Mouse (Mus musculus) cerebellum, adult (tissue): ENCODE results near the gene Gng2.

Source experiments
- ATAC-seq: cut with Nextera tagmentation; 2 replicates; pipeline ENCODE4 v1.9.2; 2017; ENCODE audit warnings: mild to moderate bottlenecking, moderate library complexity, mixed read lengths; ENCODE audit not compliant: insufficient number of reproducible peaks, low FRiP score, low TSS enrichment

The Gng2 gene

DNA sequence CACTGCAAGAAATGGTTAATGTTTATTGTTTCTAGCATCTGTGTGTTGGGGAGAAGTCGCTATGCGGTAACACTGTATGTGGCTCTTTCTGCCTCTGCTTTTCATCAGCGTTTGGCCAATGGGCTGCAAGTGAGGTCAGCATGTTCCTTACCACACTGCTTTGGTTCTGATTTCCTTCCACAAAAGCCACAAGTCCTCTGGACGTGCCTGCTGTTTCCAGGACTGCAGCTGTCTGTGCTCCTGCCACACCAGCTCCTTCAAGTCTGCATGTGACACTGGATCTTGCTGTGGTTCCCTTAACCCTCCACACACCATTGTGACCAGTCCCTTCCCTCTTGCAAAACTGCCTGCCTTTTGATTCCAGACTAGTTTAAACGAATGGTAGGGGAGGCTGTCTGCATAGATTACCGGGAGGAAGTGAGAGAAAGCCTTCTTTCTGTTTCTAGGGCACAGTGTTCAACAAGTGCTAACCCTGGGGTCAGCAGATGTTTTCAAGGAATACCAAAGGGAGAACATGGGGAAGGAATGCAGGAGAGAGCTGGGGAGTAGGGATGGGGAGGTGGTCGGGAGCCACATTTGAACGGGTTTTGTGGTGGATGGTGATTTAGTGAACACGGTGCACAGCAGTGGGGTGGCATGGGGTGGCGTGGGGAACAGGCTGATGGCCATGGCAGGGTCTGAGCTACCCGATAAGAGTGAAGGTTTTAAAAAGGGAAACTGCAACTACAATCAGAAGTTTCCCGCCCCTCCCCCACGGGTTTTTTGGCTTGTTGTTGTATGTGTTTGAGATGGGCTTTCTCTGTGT, 7.9 kb upstream of the Gng2 start:
- ATAC-seq: no peak

DNA sequence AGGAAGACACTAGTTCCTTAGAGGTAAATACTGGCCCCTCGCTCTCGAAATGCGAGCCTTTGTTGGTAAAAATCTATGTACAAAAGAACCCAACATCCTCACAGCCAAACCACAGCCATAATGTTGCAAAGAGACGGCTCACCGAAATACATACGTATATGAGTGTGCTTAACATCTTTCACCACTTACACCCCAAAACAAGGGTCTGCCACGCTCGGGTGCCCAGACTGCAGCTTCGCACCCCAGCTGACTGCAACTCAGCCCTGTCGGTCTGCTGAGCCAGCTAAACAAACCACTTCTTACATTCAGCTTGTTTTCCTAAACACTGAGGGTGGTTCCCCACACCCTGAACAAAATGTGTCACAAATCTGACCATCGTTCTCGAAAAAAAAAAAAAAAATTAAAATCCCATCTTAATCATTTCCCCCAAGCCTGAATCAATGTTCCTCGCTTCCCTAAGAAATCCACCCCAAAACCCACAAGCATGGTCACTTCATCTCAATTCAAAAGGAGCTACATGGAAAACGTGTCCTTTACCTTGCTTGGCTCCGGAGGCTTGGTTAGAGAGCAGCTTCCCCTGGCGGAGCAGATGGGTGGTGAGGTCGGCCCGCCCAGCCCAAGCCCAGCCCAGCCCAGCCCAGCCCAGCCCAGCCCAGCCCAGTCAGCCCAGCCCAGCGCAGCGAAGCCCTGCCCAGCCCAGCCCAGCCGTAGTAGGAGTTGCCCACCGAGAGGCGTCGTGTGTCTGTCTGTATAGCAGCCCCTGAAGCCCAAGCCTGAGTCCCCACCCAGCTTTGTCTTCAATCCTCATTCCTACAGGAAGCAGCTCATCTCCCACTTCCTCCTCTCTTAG, 781 bp downstream of the Gng2 start:
- ATAC-seq: peak; percentile 89

DNA sequence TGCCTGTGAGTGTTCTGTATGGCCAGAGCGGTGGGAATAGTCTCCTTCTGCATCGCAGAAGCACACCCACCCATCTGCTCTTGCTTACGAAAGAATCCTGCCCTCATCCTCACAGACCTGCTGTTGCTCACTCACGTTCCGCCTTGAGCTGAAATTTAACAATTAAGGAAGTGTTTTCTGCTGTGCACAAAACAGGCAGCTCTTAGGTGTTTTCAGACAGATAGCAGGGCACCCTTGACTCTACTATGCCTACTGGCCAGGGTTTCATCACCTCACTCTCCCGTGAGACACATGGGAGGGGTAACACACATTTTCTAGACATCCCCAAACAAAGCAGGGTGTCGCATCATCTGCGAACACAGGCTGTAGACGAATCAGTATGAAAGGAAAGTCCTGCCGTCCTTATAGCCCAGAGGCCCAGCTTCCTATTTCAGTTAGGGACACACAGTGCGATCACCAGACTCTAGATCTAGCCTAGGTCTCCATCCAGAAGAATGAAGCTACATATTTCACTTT, 2.4 kb downstream of the Gng2 start:
- 0 out of 2 replicates have a peak, but pooled peaks have one; percentile 13 for ATAC-seq

DNA sequence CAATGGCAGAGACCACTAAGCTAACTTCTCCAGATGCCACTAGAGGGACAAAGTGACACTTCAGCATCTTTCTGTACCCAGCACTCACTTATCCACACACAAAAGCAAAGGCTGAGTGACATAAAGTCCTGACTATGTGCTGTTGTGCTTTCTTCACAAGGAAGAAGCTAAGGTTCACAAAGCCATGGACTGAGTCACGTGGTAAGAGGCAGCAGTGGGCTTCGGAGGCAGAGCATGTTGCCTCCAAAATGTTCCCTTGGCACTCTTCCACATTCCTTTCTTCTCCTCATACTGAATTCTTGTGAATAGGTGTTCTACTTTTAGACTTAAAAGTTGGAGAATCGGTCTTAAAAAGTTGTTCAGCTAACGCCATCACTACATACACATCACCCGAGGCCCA, 3.0 kb downstream of the Gng2 start:
- ATAC-seq: no peak

DNA sequence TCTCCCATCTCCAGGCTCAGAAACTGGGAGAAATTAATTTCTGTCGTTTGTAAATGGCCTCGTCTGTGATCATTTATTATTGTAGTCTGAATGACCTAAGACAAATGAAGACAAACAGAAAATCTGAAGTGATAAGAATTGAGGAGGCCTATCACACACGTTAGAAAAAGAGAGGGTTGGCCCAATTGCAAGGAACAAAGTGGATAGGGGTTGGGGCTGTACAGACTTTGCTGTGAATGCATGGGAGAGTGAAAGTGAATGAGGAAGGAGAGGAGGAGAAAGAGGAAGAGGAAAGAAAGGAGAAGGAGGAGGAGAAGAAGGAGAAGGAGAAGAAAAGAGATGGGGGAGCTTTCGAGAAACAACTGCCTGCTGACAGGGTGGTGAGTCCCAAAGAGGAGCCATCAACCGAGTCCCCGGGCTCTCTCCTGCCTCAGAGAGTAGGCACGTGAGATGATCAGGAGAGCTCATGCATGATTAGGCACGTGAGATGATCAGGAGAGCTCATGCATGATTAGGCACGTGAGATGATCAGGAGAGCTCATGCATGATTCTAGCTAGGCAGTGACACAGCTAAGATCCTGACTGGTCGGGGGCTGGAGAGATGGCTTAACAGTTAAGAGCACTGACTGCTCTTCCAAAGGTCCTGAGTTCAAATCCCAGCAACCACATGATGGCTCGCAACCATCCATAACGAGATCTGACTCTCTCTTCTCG, 5.0 kb downstream of the Gng2 start:
- ATAC-seq: no peak

DNA sequence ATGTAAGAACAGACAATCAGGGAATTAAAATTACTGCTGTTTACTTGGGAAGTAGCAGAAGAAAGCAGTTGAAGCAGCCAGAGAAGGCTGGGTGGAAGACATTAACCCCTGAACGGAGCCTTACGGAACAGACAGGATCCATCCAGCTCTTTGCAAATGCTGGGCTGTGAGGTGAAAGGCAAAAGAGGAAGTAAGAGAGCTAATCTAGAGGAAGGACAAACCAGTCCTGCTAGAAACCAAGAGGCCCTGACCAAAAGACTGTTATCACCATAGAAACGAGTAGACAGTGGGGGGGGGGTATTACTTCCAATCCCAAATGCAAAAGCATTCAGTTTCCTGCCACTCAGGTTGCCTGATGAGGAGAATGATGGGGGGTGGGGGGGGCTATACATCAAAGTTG, 6.6 kb downstream of the Gng2 start:
- no peak for ATAC-seq

DNA sequence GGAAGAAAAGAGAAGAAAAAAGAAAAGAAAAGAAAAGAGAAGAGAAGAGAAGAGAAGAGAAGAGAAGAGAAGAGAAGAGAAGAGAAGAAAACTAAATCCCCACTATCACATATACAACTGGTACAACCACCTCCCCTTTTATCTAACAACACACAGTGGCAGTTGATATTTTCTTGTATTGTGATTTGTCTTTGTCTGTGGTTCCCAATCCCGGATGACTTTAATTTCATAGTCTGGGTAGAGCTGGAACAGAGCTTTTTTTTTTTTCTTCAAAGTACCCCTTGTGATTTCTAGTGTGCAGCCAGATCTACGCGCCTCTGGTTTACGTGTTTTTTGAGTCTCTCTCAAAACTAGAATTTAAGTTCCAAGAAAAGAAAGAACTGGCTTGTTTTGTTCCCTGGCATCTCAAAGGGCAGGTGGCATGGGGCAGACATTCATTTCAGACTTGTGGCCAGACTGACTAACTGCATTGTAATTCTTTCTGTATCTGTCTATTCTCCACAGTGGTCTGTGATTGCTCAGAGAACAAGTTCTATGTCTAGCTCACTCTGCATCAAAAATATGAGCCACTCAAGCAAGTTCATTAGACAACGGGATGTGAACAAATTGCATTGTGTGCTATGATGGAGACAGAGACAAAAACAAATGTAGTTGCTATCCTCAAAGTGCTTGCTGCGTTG, 7.2 kb downstream of the Gng2 start:
- ATAC-seq: no peak

DNA sequence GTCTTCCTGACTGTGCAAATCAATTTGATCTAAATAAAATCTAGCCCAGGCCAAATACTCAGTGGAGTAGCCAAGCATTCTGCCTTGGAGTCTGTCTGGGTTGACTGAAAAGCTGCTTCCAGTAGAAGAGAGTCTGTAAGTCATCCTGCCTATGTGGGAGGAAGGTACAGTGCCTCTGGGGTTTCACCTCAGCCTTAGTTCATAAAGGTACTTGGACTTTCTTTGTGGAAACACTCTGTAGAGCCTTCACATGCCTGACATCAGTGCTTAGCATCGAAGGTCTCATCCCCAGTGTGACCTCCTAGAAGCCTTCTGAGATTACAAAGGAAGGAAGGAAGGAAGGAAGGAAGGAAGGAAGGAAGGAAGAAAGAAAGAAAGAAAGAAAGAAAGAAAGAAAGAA, 7.9 kb downstream of the Gng2 start:
- no peak for ATAC-seq

DNA sequence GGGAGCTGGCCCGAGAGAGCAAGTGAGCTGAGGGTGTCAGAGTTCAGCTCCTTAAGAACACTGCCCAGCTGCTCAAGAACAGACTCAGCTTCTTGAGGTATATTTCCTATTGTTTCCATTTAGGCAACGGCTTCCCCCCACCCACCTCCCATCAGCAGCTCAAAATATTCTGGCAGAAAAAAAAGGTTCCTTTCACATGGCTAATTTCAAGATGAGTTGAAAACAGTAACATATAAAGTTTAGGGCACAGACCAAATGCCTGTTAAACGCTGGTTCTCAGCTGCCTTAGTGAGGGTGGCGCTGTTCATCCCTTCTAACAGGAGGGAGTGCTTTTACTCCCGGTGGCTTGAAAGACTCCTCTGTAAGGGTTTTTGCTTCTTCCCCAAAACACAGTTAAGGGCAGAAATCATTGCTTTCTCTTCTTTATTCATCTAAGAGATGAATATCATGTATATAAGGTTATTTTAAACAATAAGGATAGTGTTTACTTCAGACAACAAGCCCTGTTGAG, 8.4 kb downstream of the Gng2 start:
- no peak for ATAC-seq

DNA sequence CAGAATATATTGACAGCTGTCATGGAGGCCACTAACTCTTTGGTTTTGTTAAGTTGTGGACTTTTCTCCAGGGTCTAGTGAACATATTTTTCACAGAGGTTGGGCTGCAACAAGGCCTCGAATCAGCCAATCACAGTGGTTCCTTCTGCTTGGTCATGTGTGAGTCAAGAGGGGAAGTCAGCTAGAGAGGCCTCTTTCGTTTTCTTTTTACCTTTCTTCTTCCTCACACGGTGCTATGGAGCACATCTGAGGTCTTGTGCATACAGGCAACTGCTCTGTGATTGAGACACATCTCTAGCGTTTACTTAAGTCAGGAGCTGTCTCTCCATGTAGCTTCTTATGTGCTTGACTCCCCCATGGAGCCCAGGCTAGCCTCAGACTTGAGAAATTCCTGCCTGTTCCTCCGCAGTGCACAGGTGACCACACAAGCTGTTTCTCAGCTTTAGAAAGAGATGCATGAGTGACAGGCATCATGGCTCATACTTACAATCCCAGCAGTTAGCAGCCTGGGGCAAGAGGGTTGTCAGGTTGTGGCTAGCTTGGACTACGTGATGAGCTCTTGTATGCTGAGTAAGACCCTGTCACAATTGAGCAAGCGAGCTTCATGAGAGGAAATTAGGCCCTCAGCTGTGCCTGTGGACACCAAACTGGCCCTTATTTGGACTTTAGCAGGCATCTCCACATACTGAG, 9.0 kb downstream of the Gng2 start:
- ATAC-seq: no peak

DNA sequence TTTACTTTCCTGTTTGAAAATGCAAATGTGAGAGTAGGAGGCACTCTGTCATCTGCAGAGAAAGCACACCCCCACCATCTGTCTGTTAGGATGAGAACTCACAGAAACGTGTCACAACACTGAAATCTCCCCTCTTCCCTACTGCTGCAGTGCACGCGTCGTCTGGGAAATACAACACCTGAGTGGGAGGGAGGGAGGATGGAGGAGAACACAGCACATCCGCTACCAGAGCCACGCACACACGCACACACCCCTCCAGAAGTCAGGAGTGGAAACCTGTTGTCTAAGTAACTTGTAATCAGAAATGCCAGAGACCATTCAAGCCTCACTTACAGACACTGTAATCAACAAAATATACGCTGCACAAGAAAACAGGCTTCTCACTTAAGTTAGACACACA, 9.9 kb downstream of the Gng2 start:
- ATAC-seq: no peak

DNA sequence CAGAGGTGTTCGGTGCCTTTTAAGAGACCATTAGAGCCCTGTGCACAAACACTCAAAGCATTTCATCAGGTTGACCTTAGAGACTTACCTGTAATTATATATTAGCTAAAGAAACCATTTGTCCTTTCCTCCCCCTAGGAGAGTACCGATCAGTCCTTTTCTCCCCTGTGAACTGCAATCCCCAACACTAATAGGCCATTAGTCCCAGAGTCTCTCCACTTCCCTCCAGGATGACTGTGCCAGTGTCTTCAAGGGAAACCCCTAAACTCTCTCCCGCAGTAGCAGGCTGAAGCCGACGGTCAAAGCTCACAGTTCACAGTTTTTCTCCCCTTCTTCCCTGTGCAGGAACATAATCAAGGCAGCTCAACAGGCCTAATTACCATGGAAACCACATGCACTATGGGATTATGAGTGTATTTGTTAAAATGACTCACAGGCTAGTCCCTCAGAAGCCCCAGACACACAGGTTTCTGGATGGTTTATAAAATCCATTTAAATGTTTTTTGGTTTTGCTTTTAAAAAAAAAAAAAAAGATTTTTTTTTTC, 13.4 kb downstream of the Gng2 start:
- no peak for ATAC-seq

DNA sequence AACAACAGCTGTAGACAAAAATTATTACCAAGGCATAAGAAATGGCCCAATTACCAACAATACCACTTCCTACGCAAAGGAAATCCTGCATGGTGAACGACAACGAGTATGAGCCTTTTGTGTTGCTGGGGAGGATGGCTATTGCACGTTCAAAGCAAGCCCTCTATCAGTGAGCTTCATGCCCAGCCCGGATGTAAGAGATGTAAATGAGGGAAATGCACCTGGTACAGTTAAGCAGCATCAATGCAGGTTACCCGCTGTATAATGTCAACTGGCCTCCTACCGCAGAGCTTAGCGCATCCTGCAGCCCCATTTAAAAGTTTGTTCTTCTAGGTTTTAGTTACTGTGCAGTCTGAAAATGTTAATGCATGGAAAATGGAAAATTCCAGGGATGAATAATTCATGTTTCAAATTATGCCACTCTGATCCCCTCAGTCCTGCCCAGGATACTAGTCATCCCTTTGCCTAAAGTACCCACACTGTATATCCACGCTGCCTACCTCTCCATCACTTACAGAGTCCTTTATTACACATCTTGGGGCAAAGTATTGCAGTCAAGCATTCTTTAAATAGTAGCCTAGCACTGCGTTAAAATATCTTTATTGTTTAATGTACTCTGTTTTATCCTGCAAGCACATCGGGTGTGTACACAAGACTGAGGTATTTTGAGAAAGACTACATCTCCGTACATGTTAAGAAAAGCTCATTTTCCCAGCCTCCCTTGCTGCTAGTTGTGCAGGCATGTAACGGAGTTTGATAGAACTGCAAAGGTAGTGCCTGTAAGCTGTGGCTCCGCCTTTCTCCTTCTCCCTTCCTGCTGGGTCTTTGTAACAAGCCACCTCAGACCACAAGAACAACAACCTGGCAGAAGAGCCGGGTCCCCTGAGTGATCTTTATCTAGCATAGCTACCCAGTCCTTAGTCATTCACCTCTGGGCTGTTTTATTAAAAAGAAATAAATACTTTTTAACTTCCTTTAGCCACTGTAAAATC, 15.2 kb downstream of the Gng2 start:
- no peak for ATAC-seq

DNA sequence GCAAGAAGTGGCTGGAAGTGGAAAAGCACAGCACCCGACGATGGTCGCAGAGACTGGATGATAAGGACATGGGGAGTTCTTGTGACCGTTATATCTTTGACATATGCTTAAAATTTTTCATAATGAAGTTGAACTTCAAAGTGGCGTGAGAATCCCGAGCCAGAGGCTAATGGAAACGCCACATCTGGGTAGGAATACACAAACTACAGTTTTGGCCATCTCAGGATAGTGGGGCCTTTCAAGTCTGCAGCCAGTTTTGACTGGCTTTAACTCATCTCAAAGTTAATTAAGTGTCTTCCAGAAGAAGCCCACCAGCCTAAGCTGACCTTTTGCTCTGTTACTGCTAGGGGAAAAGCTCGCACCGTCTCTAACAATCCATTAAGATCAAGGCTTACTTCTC, 17.6 kb downstream of the Gng2 start:
- no peak for ATAC-seq

DNA sequence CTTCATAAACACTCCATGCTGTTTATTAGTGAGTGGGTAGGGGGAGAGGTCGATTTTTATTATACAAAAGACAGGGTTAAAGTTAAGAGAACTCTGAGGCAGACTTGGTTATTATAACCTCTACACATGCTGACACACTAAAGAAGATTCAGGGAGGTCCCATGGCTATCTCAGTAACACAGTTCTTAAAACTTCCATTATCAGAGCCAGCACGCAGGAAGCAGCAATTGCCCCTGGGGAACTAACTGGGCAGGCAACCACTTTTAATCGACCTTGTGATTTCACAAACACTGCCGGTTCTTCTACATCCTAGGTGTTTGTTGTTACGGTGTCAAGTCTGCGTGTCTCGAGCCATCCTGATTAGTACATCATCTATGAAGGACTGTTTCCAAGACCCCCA, 22.4 kb downstream of the Gng2 start:
- no peak for ATAC-seq

DNA sequence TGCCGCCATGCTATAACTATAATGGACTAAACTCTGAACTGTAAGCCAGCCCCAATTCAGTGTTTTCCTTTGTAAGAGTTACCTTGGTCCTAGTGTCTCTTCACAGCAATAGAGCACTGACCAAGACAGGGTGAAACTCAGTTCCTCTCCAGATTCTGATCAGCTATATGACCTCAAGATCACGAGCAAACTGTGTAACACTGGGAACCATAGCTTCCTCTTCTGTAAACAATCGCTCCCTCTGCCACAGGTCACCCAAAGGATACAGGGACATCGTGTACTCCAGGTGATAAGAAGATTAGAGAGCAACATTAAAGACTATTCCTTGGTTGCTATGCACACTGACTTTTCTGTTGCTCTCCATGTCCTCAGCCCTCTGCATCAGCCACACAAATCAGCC, 26.6 kb downstream of the Gng2 start:
- no peak for ATAC-seq

DNA sequence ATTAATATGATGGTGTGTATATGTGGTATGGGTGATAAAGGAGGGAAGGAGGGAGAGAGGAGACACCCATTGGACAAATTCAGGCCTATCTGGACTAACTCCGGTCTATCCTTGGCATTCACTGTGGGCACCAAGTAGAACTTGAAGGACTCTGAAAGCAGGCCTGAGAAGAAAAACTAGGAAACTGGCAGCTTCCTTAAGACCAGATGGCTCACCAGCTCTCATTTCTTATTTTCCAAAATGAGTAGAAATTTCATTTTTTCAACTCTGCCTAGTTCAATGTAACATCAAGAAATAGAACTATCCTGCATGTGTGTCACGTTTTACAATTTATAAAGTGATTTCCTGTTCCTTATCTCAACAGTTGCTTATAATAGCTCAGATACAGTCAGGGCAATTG, 28.0 kb downstream of the Gng2 start:
- ATAC-seq: no peak

DNA sequence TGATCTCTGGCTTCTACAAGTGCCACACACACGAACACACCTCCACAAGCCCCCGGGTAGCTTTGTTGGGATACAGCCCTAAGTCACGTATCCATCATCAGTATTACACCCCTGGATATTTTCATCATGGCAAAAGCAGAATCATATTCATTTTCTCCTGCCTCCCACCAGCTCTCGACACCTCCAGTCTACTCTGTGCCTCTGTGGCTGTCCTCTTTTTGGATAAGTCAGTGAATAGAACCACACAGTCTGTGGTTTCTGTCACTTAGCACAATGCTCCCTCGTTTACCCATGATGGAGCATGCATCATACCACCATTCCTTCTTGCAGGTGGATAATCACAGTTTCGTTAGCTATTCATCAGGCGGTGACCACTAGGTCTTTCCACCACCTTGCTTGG, 31.2 kb downstream of the Gng2 start:
- no peak for ATAC-seq
